Mouse (Mus musculus) left cerebral cortex, adult 2 months (tissue): ENCODE measurements around the gene Spin2g. TPM values are rescaled to one million over a fixed set of nuclear protein-coding genes. Genes with fewer than 3 reads are reported as not detected.
"Not testable (repeated sequence)": the region's sequence is repeated elsewhere in the genome, so short reads cannot be mapped to it uniquely, and the experiment has no call there.

ENCODE experiments used
- DNase-seq, 2 experiments: peaks; one replicate each; pipeline ENCODE4 v3.0.0; 2021 to 2022; ENCODE audit warnings: low spot score in 2 of 2, mixed read lengths in 1 of 2; ENCODE audit errors: extremely low spot score in 1 of 2
- H3K27ac ChIP-seq: fragments of 200-600 bp; 2 replicates; pipeline ENCODE4 v1.8.1; 2022
- H3K4me3 ChIP-seq: fragments of 200-600 bp; 2 replicates; pipeline ENCODE4 v1.8.1; 2022
- intact Hi-C: fragments of 180-260 bp; cut with DNase I; formaldehyde crosslinking; loops from one replicate; pipeline ENCODE4 v1.15.1; 2025
- long read RNA-seq, 2 experiments: library from polyadenylated mRNA; stranded (forward); transcript quantifications; one replicate each; pipeline ENCODE4 v2.0.0; 2021; ENCODE audit warnings: borderline mapping rate in 2 of 2
- total RNA-seq, 2 experiments: library from RNA; stranded (reverse); gene quantifications; 2 replicates each; pipeline ENCODE4 v1.2.3; 2021

Gene Spin2g
- not detected for total RNA-seq
- long read RNA-seq, experiment 1: 0 reads
- long read RNA-seq, experiment 2: 0 reads

DNA sequence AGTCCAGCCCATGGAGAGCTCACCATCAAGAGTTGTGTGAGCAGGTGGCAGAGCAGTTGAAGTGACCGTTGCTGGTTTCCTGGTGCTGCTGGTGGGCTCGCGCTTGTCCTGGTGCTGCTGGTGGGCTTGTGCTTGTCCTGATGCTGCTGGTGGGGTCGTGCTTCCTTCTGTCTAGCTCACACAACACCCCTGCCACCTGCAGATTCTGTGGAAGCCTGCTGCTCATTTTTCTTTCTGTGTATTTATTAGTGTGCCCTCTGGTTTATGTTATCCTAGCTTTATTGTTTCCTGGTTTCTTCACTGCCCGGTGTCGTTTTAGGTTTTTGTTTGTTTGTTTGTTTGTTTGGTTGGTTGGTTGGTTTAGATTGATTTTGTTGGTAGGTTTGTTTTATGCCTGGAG is at the start of gene Spin2g:
TSS of gene Spin2g (minus strand) at position 101 of the 400 bp plus-strand sequence.
- H3K27ac ChIP-seq, intact Hi-C loops, H3K4me3 ChIP-seq, DNase-seq: not testable (repeated sequence)

Other genes starting within 250 kb of the Spin2g start
- not detected for gene Btbd35f9, start 77.2 kb downstream of the Spin2g start, total RNA-seq
- gene Btbd35f8, start 211.8 kb upstream of the Spin2g start, total RNA-seq: not detected